Comparison of ENCODE assay signal across 8 mouse cellular contexts in genomic region chr3:83080567-83081055, GRCm38 (mm10). TPM values are rescaled to one million over a fixed set of nuclear protein-coding genes. Genes with fewer than 3 reads are reported as not detected.
DNase-seq lines count a peak whose midpoint lies in the region; ATAC-seq and TF ChIP-seq lines count a peak whose summit lies in the region.

No protein-coding gene starts in this region.

- WGBS in thymus, adult 2 months, result 2% methylated on average over 11 of the region's 11 CpGs
- WGBS in intestine, embryonic 14.5 days, result 4% methylated on average over 11 of the region's 11 CpGs

- H3K4me3 ChIP-seq in thymus, adult 2 months (ENCODE audit: control insufficient read depth, insufficient read depth, low read length), result no peak overlapping the region
- peak overlapping the region; percentile 27 for H3K4me3 ChIP-seq in intestine, embryonic 14.5 days (ENCODE audit: low read depth, low read length)
- peak overlapping the region; percentile 88 for H3K4me3 ChIP-seq in megakaryocyte, embryonic 14.5 days (replicated peaks)

- TF ChIP-seq POLR2A in thymus, adult 2 months (IDR thresholded peaks at IDR 0.05; ENCODE audit: control insufficient read depth, extremely low read depth, insufficient read depth, low read length, poor library complexity), result no peak

- peak; percentile 100 for ATAC-seq in common myeloid progenitor, adult 5-6 weeks (replicated peaks; ENCODE audit: low read depth, poor library complexity, severe bottlenecking)
- peak; percentile 70 for ATAC-seq in intestine, embryonic 14.5 days (replicated peaks; ENCODE audit: low FRiP score, low TSS enrichment, low read depth)

- H3K9me3 ChIP-seq in intestine, embryonic 14.5 days (ENCODE audit: control insufficient read depth, low read length), result no peaks in the 10 kb centered on the region
- H3K9me3 ChIP-seq in megakaryocyte, embryonic 14.5 days, result peaks cover 6% of the 10 kb centered on the region

- peaks cover 3% of the 10 kb centered on the region; the same call in 1 of the 2 replicates for H3K4me1 ChIP-seq in thymus, adult 2 months (replicated peaks; ENCODE audit: control insufficient read depth, insufficient read depth, low read length)
- no peaks in the 10 kb centered on the region for H3K4me1 ChIP-seq in intestine, embryonic 14.5 days (replicated peaks; ENCODE audit: control insufficient read depth, insufficient read depth, low read length)
- H3K4me1 ChIP-seq in megakaryocyte, embryonic 14.5 days, result peaks cover 9% of the 10 kb centered on the region

- H3K27ac ChIP-seq in thymus, adult 2 months (ENCODE audit: control insufficient read depth, insufficient read depth, low read length), result no peak overlapping the region
- H3K27ac ChIP-seq in intestine, embryonic 14.5 days (ENCODE audit: low read depth), result no peak overlapping the region

- intact Hi-C loops in left cerebral cortex, postnatal 10 days (cut with DNase I), result no loop called here

- H3K4me2 ChIP-seq in intestine, embryonic 14.5 days (ENCODE audit: low read length), result peak overlapping the region; percentile 56

- no peak for TF ChIP-seq CTCF in thymus, adult 2 months (IDR thresholded peaks at IDR 0.05; ENCODE audit: borderline replicate concordance, control insufficient read depth, extremely low read depth, insufficient read depth, low read length, poor library complexity)

- no peak overlapping the region for H3K9ac ChIP-seq in intestine, embryonic 14.5 days (ENCODE audit: low read length)

- no peaks in the 10 kb centered on the region for H3K27me3 ChIP-seq in thymus, adult 2 months (ENCODE audit: control insufficient read depth, insufficient read depth, low read length)
- no peaks in the 10 kb centered on the region for H3K27me3 ChIP-seq in intestine, embryonic 14.5 days (replicated peaks; ENCODE audit: control insufficient read depth, insufficient read depth, low read length)
- H3K27me3 ChIP-seq in megakaryocyte, embryonic 14.5 days (replicated peaks), result no peaks in the 10 kb centered on the region

- peak; percentile 55 for DNase-seq in thymus, adult 2 months
- no peak for DNase-seq in thymus, adult 18-20 months
- peak; percentile 55 for DNase-seq in gastrocnemius, postnatal 10 days
- DNase-seq in intestine, embryonic 14.5 days (ENCODE audit: low spot score), result peak; percentile 87
- DNase-seq in left cerebral cortex, postnatal 10 days (ENCODE audit: extremely low spot score in 1 of 2, low spot score in 2 of 2), result peak; percentile 31 to 38
- DNase-seq in right cerebral cortex, adult 2 months (ENCODE audit: low spot score in 2 of 2), result peak; percentile 63 to 69

- H3K36me3 ChIP-seq in thymus, adult 2 months (ENCODE audit: control insufficient read depth, insufficient read depth, low read length), result no peaks in the 10 kb centered on the region
- no peaks in the 10 kb centered on the region for H3K36me3 ChIP-seq in intestine, embryonic 14.5 days (ENCODE audit: control insufficient read depth, insufficient read depth, low read length)
- no peaks in the 10 kb centered on the region for H3K36me3 ChIP-seq in megakaryocyte, embryonic 14.5 days (replicated peaks; ENCODE audit: low read length)

RNA-seq across cellular contexts. Expression of gene Plrg1, which starts 25.3 kb away (rescaled TPM):
- 55.9 TPM in 2 replicates for polyA plus RNA-seq in thymus, adult 2 months (2012; rRNA removed)
- 60.1 and 79.2 TPM in 2 replicates for total RNA-seq in common myeloid progenitor, adult 5-6 weeks (2017)
- total RNA-seq in gastrocnemius, postnatal 10 days (2021), result 10 to 100 TPM; 29.0 to 32.2 TPM
- 97.8 and 109 TPM in 2 replicates for polyA plus RNA-seq in intestine, embryonic 14.5 days (2014; fragmentation: Nextera tagmentation; extraction: Ambion mirVana)
- 10 to 100 TPM; 40.0 to 40.6 TPM for total RNA-seq in left cerebral cortex, postnatal 10 days (2021)
- polyA plus RNA-seq in megakaryocyte, embryonic 14.5 days (2012; ENCODE audit: insufficient read depth, low replicate concordance), result 1.1 and 2.5 TPM in 2 replicates

RNA-seq across cellular contexts. Expression of gene Fgb, which starts 30.9 kb away (rescaled TPM):
- polyA plus RNA-seq in thymus, adult 2 months (2012; rRNA removed), result 0.15 and 1.8 TPM in 2 replicates
- total RNA-seq in common myeloid progenitor, adult 5-6 weeks (2017), result not detected in 2 replicates
- under 1 TPM in 1 of 2 experiments, not detected in 1; 0.50 TPM for total RNA-seq in gastrocnemius, postnatal 10 days (2021)
- 1.2 TPM in 2 replicates for polyA plus RNA-seq in intestine, embryonic 14.5 days (2014; fragmentation: Nextera tagmentation; extraction: Ambion mirVana)
- not detected for total RNA-seq in left cerebral cortex, postnatal 10 days (2021)
- polyA plus RNA-seq in megakaryocyte, embryonic 14.5 days (2012; ENCODE audit: insufficient read depth, low replicate concordance), result not detected in 2 replicates

RNA-seq across cellular contexts. Expression of gene Dchs2, which starts 47.1 kb away (rescaled TPM):
- polyA plus RNA-seq in thymus, adult 2 months (2012; rRNA removed), result 0.31 and 0.32 TPM in 2 replicates
- not detected in 2 replicates for total RNA-seq in common myeloid progenitor, adult 5-6 weeks (2017)
- total RNA-seq in gastrocnemius, postnatal 10 days (2021), result 1 to 10 TPM; 7.0 to 8.6 TPM
- polyA plus RNA-seq in intestine, embryonic 14.5 days (2014; fragmentation: Nextera tagmentation; extraction: Ambion mirVana), result 0.55 and 0.58 TPM in 2 replicates
- total RNA-seq in left cerebral cortex, postnatal 10 days (2021), result 1 to 10 TPM; 4.2 to 5.1 TPM
- polyA plus RNA-seq in megakaryocyte, embryonic 14.5 days (2012; ENCODE audit: insufficient read depth, low replicate concordance), result not detected in 2 replicates

RNA-seq across cellular contexts. Expression of gene Fga, which starts 54.7 kb away (rescaled TPM):
- 0.08 and 1.0 TPM in 2 replicates for polyA plus RNA-seq in thymus, adult 2 months (2012; rRNA removed)
- not detected in 2 replicates for total RNA-seq in common myeloid progenitor, adult 5-6 weeks (2017)
- 1 to 10 TPM in 1 of 2 experiments, not detected in 1; 1.1 TPM for total RNA-seq in gastrocnemius, postnatal 10 days (2021)
- 0.11 and 0.24 TPM in 2 replicates for polyA plus RNA-seq in intestine, embryonic 14.5 days (2014; fragmentation: Nextera tagmentation; extraction: Ambion mirVana)
- total RNA-seq in left cerebral cortex, postnatal 10 days (2021), result not detected
- not detected in 2 replicates for polyA plus RNA-seq in megakaryocyte, embryonic 14.5 days (2012; ENCODE audit: insufficient read depth, low replicate concordance)

Comparison
In these comparisons a context has a peak if more than half of its experiments do, and no peak if none do; other contexts are left out.
1. DNase-seq: peak in thymus, adult 2 months (single experiment), gastrocnemius, postnatal 10 days (single experiment), intestine, embryonic 14.5 days (single experiment), left cerebral cortex, postnatal 10 days (2 of 2) and right cerebral cortex, adult 2 months (2 of 2); none in thymus, adult 18-20 months (0 of 2).